Mouse (Mus musculus): Measurements from ENCODE around the gene Atrip. TPM values are rescaled to one million over a fixed set of nuclear protein-coding genes. Genes with fewer than 3 reads are reported as not detected.
A peak's percentile ranks its signal among the peaks of the same experiment; 100 is the strongest.

Gene Atrip
- polyA plus RNA-seq, 1 experiment from 2014 or later, result 7.5 TPM

DNA sequence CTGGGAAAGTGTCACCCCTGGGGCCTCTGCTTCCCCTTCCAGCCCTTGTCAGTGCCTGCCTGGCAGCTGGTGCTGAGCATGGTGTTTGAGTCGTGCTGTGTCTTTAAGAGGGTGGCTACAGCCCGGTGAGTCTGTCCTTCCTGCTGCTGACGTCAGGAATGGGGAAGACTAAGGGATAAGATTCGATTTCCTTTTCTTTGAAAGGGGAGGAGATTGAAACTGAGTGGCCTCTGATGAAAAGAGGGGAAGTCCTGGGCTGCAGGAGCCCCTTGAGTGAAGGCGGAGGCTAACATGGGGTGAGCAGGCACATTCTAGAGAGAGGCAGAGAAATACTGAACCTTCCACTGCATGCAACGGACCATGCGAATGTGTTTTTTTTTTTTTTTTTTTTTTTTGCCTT, 19.2 kb downstream of the Atrip start:
- WGBS, result 0% methylated on average over 7 of the region's 7 CpGs
- peak overlapping the region; percentile 35; the same call in 1 of the 2 replicates for H3K9ac ChIP-seq (ENCODE audit: low read depth, low read length)
- ATAC-seq, result peak; percentile 74
- TF ChIP-seq CTCF (IDR thresholded peaks at IDR 0.05; ENCODE audit: low read depth), result no peak
- peaks cover 3% of the 10 kb centered on the region; the same call in 1 of the 2 replicates for H3K4me1 ChIP-seq (replicated peaks; ENCODE audit: control insufficient read depth, insufficient read depth, low read length)
- peak overlapping the region; percentile 33 for H3K4me3 ChIP-seq (ENCODE audit: low read depth, low read length)
- H3K9me3 ChIP-seq (ENCODE audit: control insufficient read depth), result no peaks in the 10 kb centered on the region
- H3K27me3 ChIP-seq (replicated peaks; ENCODE audit: control insufficient read depth, insufficient read depth, low read length), result no peaks in the 10 kb centered on the region
- peaks cover 42% of the 10 kb centered on the region; the same call in 1 of the 2 replicates for H3K36me3 ChIP-seq (ENCODE audit: control insufficient read depth, insufficient read depth)
- peak overlapping the region; percentile 79 for H3K27ac ChIP-seq (ENCODE audit: low read depth, low read length)
- H3K4me2 ChIP-seq (replicated peaks; ENCODE audit: low read depth), result peak overlapping the region; percentile 70

DNA sequence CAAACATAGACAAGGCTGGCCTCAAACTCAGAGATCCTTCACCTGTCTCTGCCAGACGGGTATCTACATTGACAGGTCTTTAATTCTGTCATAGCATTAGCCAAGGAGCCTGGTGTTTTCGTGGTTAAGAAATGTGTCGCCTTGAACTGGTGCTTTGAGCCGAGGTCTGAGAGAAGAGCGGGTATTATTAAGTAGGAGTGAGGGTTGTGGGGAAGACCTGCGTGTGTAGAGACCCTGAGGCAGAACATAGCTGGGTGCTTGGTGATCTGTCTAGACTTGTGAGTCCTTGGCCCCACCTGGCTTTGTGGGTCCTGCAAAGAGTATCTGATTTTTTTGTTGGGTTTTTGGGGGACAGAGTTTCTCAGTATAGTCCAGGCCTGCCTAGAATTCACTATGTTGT, 20.1 kb downstream of the Atrip start:
- ATAC-seq, result no peak
- Histone ChIP-seq H3K27ac (ENCODE audit: low read depth, low read length) (no peak overlapping the region), H3K9ac (ENCODE audit: low read depth, low read length) (no peak overlapping the region)

DNA sequence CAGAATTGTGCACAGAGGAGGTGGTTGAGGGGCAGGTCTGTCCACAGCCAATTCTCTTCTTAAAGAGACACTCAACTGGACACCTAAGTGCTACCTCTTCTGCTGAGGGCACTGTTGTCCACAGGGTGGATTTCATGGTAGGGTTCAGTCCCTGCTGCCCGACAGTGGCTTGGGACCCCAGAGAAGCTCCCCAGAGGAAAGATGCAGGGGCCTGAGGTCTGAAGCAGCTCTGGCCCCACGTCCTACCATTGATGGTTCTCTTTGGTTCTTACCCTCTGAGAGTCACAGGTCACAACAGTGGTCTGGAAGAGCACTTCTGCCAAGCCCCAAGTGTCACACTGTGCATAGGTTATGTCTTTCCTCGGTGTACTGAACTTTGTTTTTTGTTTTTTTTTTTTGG, 20.6 kb downstream of the Atrip start:
- Histone ChIP-seq H3K4me2 (replicated peaks; ENCODE audit: low read depth) (no peak overlapping the region), H3K9ac (ENCODE audit: low read depth, low read length) (no peak overlapping the region), H3K4me1 (replicated peaks; ENCODE audit: control insufficient read depth, insufficient read depth, low read length) (peaks cover 3% of the 10 kb centered on the region; the same call in 1 of the 2 replicates), H3K27me3 (replicated peaks; ENCODE audit: control insufficient read depth, insufficient read depth, low read length) (no peaks in the 10 kb centered on the region), H3K9me3 (ENCODE audit: control insufficient read depth) (no peaks in the 10 kb centered on the region), H3K4me3 (ENCODE audit: low read depth, low read length) (no peak overlapping the region), H3K36me3 (ENCODE audit: control insufficient read depth, insufficient read depth) (peaks cover 45% of the 10 kb centered on the region), H3K27ac (ENCODE audit: low read depth, low read length) (no peak overlapping the region)
- ATAC-seq, result no peak
- 86% methylated on average over 3 of the region's 3 CpGs for WGBS
- TF ChIP-seq CTCF (IDR thresholded peaks at IDR 0.05; ENCODE audit: low read depth), result no peak

More for the DNA sequence above, 20.1 kb downstream of the Atrip start:
- TF ChIP-seq CTCF (IDR thresholded peaks at IDR 0.05; ENCODE audit: low read depth), result no peak
- WGBS, result 82% methylated on average over 6 of the region's 6 CpGs
- no peak overlapping the region for H3K4me2 ChIP-seq (replicated peaks; ENCODE audit: low read depth)
- peaks cover 3% of the 10 kb centered on the region; the same call in 1 of the 2 replicates for H3K4me1 ChIP-seq (replicated peaks; ENCODE audit: control insufficient read depth, insufficient read depth, low read length)
- H3K36me3 ChIP-seq (ENCODE audit: control insufficient read depth, insufficient read depth), result peaks cover 42% of the 10 kb centered on the region; the same call in 1 of the 2 replicates
- no peak overlapping the region for H3K4me3 ChIP-seq (ENCODE audit: low read depth, low read length)
- no peaks in the 10 kb centered on the region for H3K27me3 ChIP-seq (replicated peaks; ENCODE audit: control insufficient read depth, insufficient read depth, low read length)
- H3K9me3 ChIP-seq (ENCODE audit: control insufficient read depth), result no peaks in the 10 kb centered on the region

DNA sequence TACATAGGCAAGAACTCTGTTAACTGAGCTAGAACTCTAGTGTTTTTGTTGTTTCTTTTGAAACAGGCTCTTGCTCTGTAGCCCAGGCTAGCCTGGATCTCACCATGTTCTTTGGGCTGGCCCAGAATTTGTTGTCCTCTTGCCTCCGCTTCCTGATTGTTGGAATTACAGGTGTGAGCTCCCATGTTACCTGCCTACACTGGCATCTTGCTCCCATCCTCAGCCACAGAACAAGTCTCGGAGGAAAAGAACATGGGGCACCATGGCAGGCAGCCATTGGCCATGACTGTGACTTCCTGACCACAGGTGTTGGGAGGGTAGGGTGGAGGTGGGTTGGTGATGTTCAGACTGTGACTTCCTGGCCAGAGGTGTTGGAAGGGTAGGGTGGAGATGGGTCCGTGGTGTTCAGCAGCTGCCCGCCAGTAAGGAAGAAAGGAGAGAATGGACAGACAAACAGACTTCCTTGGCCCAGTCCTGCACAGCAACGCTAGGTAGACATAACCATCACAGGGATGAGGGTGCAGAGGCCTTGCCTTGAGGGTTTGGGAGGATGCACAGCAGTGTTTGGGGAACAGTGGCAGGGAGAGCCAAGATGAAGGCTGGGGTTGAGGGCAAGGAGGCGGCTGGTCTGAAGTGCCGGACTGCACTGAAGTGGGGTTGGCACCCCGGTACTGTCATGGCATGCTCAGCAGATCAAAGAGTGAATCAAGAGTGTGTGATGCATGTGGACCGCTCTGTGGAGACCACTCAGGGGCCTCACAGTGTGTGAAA, 21.2 kb downstream of the Atrip start:
- Histone ChIP-seq H3K9ac (ENCODE audit: low read depth, low read length) (no peak overlapping the region), H3K27ac (ENCODE audit: low read depth, low read length) (no peak overlapping the region), H3K4me3 (ENCODE audit: low read depth, low read length) (no peak overlapping the region), H3K4me2 (replicated peaks; ENCODE audit: low read depth) (no peak overlapping the region), H3K9me3 (ENCODE audit: control insufficient read depth) (no peaks in the 10 kb centered on the region), H3K27me3 (replicated peaks; ENCODE audit: control insufficient read depth, insufficient read depth, low read length) (no peaks in the 10 kb centered on the region), H3K4me1 (replicated peaks; ENCODE audit: control insufficient read depth, insufficient read depth, low read length) (peaks cover 3% of the 10 kb centered on the region; the same call in 1 of the 2 replicates), H3K36me3 (ENCODE audit: control insufficient read depth, insufficient read depth) (peaks cover 40% of the 10 kb centered on the region)
- TF ChIP-seq CTCF (IDR thresholded peaks at IDR 0.05; ENCODE audit: low read depth), result no peak
- WGBS, result 94% methylated on average over 9 of the region's 9 CpGs
- no peak for ATAC-seq

DNA sequence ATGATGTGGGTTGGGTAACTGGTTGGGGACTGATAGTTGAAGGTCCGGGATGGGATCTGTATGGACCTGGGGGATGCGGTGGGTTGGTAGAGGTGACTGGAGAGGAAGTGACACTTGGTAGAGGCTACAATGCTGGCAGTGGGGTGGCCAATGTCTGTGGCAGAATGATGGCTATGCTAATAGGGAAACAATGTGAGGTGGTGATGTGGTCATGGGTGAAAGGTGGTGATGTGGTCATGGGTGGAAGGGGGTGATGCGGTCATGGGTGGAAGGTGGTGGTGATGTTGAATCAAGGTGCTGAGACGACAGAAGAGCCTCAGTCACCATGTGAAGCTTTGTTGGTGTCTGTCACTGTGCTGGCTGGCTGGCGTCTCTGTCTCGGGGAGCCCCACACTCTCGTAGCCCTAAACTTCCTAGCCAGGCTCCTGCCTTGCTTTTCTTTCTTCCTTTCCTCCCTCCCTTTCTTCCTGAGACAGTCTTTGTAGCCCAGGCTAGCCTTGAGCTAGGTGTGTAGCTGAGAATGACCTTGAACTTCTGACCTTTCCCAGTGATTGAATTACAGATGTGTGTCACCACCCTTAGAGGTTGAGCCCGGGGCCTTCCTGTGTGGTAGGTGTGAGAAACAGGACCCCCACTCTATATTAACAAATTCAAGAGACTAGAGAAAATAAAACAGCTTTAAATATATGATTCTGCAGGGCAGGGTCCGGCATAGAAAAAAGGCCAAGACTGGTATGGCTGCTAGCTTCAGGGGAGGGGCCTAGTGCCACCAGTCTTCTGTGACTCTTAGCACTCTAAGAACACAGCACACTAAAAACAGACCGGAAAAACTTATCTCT, 22.1 kb downstream of the Atrip start:
- no peak for TF ChIP-seq CTCF (IDR thresholded peaks at IDR 0.05; ENCODE audit: low read depth)
- H3K27ac ChIP-seq (ENCODE audit: low read depth, low read length), result no peak overlapping the region
- ATAC-seq, result no peak

DNA sequence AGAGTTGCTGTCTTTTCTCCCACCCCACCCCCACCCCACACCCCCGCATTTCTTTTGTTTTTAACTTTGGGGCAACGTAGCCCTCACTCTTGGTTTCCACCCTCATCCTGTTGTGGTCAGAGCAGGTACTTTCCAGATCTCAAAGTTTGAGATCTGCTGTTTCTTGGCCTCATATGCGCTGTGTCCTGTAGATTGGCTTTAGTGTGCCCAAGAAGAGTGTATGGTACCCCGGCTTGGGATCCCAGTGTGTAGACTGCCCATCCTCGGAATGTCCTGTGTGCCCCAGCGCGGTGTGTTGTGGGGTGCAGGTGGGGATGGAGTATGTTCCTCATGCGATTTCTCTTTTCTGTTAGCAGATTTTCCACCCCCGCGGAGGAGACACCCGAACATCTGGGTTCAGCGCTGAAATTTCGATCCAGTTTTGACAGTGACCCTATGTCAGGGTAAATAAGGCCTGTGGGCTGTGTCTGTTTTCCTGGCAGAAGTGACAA, 22.9 kb downstream of the Atrip start:
- Histone ChIP-seq H3K9me3 (ENCODE audit: control insufficient read depth) (no peaks in the 10 kb centered on the region), H3K9ac (ENCODE audit: low read depth, low read length) (no peak overlapping the region), H3K27me3 (replicated peaks; ENCODE audit: control insufficient read depth, insufficient read depth, low read length) (no peaks in the 10 kb centered on the region), H3K4me1 (replicated peaks; ENCODE audit: control insufficient read depth, insufficient read depth, low read length) (peaks cover 3% of the 10 kb centered on the region; the same call in 1 of the 2 replicates), H3K36me3 (ENCODE audit: control insufficient read depth, insufficient read depth) (peaks cover 24% of the 10 kb centered on the region), H3K4me2 (replicated peaks; ENCODE audit: low read depth) (no peak overlapping the region), H3K27ac (ENCODE audit: low read depth, low read length) (no peak overlapping the region), H3K4me3 (ENCODE audit: low read depth, low read length) (no peak overlapping the region)
- no peak for TF ChIP-seq CTCF (IDR thresholded peaks at IDR 0.05; ENCODE audit: low read depth)
- WGBS, result 87% methylated on average over 13 of the region's 13 CpGs
- no peak for ATAC-seq

More for the DNA sequence above, 22.1 kb downstream of the Atrip start:
- 90% methylated on average over 10 of the region's 10 CpGs for WGBS
- peaks cover 3% of the 10 kb centered on the region; the same call in 1 of the 2 replicates for H3K4me1 ChIP-seq (replicated peaks; ENCODE audit: control insufficient read depth, insufficient read depth, low read length)
- H3K4me2 ChIP-seq (replicated peaks; ENCODE audit: low read depth), result no peak overlapping the region
- H3K9ac ChIP-seq (ENCODE audit: low read depth, low read length), result no peak overlapping the region
- no peak overlapping the region for H3K4me3 ChIP-seq (ENCODE audit: low read depth, low read length)
- H3K36me3 ChIP-seq (ENCODE audit: control insufficient read depth, insufficient read depth), result peaks cover 32% of the 10 kb centered on the region
- no peaks in the 10 kb centered on the region for H3K27me3 ChIP-seq (replicated peaks; ENCODE audit: control insufficient read depth, insufficient read depth, low read length)
- no peaks in the 10 kb centered on the region for H3K9me3 ChIP-seq (ENCODE audit: control insufficient read depth)

Measured in intestine, postnatal 0 days (tissue).